Mouse (Mus musculus): ENCODE results near the gene Cdh1.

- TF ChIP-seq GATA1 (IDR thresholded peaks at IDR 0.05; ENCODE audit: borderline replicate concordance, low read length): no peak
- no peak for TF ChIP-seq FLI1 (IDR thresholded peaks at IDR 0.05; ENCODE audit: low read length)
Measured at GRCm38 (mm10) chr8:106628291-106628964, 25.3 kb downstream of the Cdh1 start.
